Comparison of ENCODE assay signal across 8 mouse cellular contexts in genomic region chr8:111258631-111259407, GRCm38 (mm10). TPM values are rescaled to one million over a fixed set of nuclear protein-coding genes. Genes with fewer than 3 reads are reported as not detected.
A peak's percentile ranks its signal among the peaks of the same experiment; 100 is the strongest.
DNase-seq lines count a peak whose midpoint lies in the region; ATAC-seq lines count a peak whose summit lies in the region.

Gene Glg1 (minus strand): TSS chr8:111259216.

- peak within 1 kb of the TSS; percentile 80 for H3K9ac ChIP-seq in kidney, embryonic 15.5 days

- peak within 1 kb of the TSS; percentile 96 for H3K27ac ChIP-seq in heart, embryonic 10.5 days
- peak within 1 kb of the TSS; percentile 99 for H3K27ac ChIP-seq in kidney, embryonic 15.5 days

- peak; percentile 97 for ATAC-seq in erythroblast, adult 5-6 weeks (replicated peaks; ENCODE audit: low FRiP score, poor library complexity, severe bottlenecking)
- peak; percentile 94 for ATAC-seq in kidney, embryonic 15.5 days (replicated peaks; ENCODE audit: low FRiP score)
- ATAC-seq in monocyte, adult 5-6 weeks (replicated peaks; ENCODE audit: insufficient number of reproducible peaks, low FRiP score, low TSS enrichment, poor library complexity, severe bottlenecking) = peak; percentile 91

- H3K4me2 ChIP-seq in kidney, embryonic 15.5 days = peak within 1 kb of the TSS; percentile 60

- H3K9me3 ChIP-seq in heart, embryonic 10.5 days = no peaks in the 10 kb centered on the region
- H3K9me3 ChIP-seq in kidney, embryonic 15.5 days (replicated peaks) = no peaks in the 10 kb centered on the region

- H3K36me3 ChIP-seq in heart, embryonic 10.5 days = peaks cover 16% of the 10 kb centered on the region
- H3K36me3 ChIP-seq in kidney, embryonic 15.5 days = peaks cover 13% of the 10 kb centered on the region; the same call in 1 of the 2 replicates

- no peaks in the 10 kb centered on the region for H3K27me3 ChIP-seq in heart, embryonic 10.5 days (ENCODE audit: insufficient read depth, poor library complexity, severe bottlenecking)
- H3K27me3 ChIP-seq in kidney, embryonic 15.5 days = no peaks in the 10 kb centered on the region

- peaks cover 18% of the 10 kb centered on the region; the same call in 1 of the 2 replicates for H3K4me1 ChIP-seq in heart, embryonic 10.5 days
- H3K4me1 ChIP-seq in kidney, embryonic 15.5 days = peaks cover 12% of the 10 kb centered on the region

- DNase-seq in B cell, adult 2 months = peak; percentile 97 to 98
- DNase-seq in brain, adult 2 months (ENCODE audit: low read depth, low spot score) = peak; percentile 96
- peak; percentile 96 for DNase-seq in heart, embryonic 10.5 days (ENCODE audit: low spot score)
- peak; percentile 96 for DNase-seq in liver
- peak; percentile 95 to 98 for DNase-seq in spleen, postnatal 4 days (ENCODE audit: low spot score in 2 of 2)

- WGBS in heart, embryonic 10.5 days = 0% methylated on average over 74 of the region's 76 CpGs
- under 1% methylated on average over 74 of the region's 76 CpGs for WGBS in kidney, embryonic 15.5 days

- H3K4me3 ChIP-seq in heart, embryonic 10.5 days = peak within 1 kb of the TSS; percentile 86
- H3K4me3 ChIP-seq in kidney, embryonic 15.5 days (replicated peaks) = peak within 1 kb of the TSS; percentile 67

RNA-seq across cellular contexts. Expression of gene Glg1, which starts in this region (rescaled TPM):
- 13.8 and 14.0 TPM in 2 replicates for total RNA-seq in erythroblast, adult 5-6 weeks (2015; ENCODE audit: low replicate concordance)
- 27.9 and 33.1 TPM in 2 replicates for total RNA-seq in erythroblast, adult 5-6 weeks (2017; ENCODE audit: low replicate concordance)
- polyA plus RNA-seq in heart, embryonic 10.5 days (2016; fragmentation: Nextera tagmentation; extraction: Ambion mirVana) = 61.5 and 70.4 TPM in 2 replicates
- polyA plus RNA-seq in kidney, embryonic 15.5 days (2015; fragmentation: Nextera tagmentation; extraction: Ambion mirVana) = 76.0 and 78.0 TPM in 2 replicates
- 38.0 to 80.4 TPM (median 38.5 TPM) in 3 replicates for total RNA-seq in monocyte, adult 5-6 weeks (2017)

Comparison
In these comparisons a context has a peak if more than half of its experiments do, and no peak if none do; other contexts are left out.
1. Peak in every context shown above with its lines: DNase-seq, ATAC-seq, H3K4me3 ChIP-seq and H3K27ac ChIP-seq.